Mouse (Mus musculus) right cerebral cortex, postnatal 10 days (tissue): ENCODE results near the gene Cep152.
A peak's percentile ranks its signal among the peaks of the same experiment; 100 is the strongest.

Source experiments
- DNase-seq, 2 experiments: peaks; one replicate each; pipeline ENCODE4 v3.0.0; 2021; ENCODE audit warnings: low spot score in 2 of 2

Gene Cep152

DNA sequence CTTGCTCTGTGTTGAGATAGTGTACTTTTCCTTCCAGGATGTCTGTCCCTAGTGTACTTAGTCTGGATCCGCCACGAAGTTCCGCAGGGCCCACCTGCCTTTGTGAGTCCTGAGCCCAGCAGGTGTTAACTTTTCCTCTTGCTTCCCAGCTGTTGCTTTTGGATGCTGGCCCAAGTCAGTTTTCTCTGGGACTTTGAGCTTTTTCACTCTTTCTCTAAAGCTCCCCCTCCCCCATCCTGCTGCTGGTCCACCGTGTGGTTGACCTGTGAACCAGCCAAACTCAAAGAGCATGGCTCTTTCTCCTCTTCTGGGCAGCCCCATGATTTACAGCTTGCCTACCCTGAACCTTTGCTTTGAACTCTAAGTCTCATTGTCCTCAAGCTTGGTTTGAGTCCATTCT is 1.6 kb upstream of the Cep152 start:
- DNase-seq = no peak

DNA sequence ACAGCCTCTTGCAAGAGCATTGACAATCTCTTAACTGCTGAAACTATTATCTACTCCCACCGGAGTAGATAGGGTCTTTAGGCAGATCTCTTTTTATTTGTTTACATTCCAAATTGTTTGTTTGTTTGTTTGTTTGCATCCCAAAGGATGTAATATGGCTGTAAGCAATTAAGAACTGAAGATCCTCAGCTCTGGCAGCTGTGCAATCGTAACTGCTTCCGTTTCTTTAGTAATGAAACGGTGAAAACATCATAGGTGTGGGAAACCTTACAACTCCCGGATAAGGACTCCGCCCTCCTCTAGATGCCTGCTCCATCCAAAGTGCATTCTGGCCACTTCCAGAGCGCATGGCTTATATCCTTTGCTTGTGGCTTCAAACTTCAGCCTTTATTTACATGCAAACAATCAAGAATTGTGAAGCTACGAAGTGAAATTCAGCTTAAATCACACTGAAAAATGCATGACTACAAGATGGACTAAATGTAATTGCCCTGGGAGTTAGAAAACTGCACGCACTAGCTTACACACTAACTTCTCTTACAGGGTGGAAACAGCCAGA is 707 bp downstream of the Cep152 start:
- DNase-seq = no peak

DNA sequence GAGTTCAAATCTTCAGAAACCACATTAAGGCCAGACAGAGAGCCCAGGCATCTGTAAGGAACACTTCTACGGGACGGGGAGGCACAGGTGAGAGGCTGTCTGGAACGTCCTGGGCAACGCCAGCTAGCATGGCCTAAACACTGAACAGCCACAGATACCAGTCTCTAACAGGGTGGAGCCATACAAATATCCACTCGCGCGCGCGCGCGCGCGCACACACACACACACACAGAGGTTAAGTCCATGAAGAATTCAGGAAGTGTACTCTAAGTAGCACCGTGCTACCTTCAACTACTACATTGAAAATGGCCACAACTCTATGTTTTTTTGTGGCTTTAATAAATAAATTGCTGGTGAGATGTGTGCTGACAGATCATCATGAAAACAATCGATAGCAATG is 1.7 kb downstream of the Cep152 start:
- DNase-seq = no peak

DNA sequence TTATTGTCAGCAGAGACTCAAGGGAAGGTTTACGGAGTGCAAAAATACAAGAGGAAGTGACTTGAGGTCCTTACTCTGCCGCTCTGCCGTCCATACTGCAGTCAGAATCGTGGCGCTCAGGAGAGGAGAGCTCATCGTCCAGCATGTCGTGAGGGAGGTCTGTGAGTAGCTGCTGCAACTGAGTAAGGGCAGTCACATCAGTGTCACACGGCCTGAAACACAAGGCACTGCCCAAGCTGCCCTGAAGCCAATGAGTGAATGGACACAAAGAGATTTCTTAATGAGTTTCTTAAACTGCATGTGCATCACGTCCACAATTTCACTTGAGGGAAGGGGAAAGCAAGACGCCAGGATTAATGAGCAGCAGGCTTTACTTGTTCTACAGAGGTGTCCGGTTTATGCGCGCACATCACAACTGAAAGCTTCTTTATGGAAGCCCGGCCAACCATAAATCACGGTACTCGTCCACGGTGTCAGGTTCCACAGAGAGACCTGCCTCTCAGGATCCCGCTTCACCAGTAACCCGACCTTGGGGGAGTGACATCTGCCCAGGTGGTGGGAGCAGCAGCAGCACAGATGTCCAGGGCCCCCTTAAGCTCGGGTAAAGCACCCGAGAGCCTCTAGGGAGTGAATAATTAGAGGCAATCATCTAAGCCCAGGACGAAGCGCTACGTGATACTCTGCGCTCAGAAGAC is 4.6 kb downstream of the Cep152 start:
- DNase-seq = no peak

DNA sequence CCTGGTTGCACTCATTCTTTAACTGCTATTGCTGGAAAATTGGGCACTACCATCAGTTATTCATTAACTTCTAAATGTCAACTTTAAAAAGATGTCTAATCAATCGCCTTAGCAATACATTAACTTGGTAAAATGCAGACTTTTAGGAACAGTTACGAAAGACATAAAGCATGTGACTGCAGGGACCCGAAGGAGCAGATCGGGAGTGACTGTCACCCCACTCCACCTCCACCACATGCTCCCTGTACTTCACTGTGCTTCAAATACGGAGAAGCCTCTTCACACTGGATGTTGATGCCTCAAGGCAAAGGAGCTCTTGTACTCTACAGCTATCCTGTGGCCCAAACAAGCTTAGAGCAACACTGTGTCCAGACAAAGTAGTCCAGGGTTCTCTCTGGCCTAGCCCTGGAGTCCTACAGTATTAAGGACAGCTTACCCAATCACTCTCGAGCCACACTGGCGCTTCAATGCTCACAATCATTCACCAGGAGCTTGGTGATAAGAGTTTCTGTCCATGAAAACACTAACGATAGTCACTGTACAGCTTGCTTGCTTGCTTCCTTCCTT is 9.0 kb downstream of the Cep152 start:
- no peak for DNase-seq

DNA sequence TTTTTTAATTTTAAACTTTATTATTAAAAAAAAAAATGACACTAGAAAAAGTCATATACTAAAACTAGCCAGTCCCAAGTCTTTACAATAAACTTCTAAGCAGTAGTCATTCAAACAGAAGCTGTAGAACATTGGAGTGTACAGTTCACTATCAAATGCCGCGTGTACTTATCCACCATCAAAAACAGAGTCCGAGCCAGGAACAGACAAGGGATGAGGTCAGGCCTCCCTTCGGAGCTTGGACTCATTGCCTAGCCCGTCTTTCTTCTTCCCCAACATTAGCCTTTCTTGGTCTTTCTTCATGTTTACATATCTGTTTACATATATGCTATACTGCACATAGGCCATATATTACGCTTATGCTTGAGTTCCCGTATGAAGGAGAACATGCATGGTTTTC is 9.5 kb downstream of the Cep152 start:
- no peak for DNase-seq

DNA sequence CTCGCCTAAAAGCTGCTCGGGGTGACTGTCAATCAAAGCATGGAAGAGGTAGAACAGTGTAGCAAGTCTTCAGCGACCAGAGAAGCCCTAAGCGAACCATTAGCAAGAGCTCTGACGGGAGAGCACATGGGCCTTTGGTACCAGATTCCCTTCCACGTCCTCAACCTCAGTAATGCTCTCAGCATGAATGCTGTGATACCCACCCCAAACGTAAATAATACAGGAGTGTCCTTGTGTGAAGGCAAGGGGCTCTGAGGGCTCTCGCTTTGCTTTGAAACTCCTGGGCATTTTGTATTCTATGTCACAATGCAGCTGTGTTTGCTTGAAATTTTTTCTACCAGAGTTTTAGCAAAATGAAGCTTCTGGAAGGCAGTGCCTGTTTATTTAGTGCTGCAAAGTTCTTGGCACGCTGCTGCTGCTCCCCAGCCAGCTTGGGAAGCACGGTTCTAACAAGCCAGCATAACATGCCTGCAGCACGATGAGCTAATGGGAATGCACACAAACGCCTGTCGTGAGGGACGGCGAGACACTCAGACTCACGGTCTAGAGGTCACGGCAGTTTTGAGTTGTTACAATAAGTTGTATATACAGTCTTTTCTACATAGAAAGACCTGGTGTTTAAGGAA is 18.6 kb downstream of the Cep152 start:
- DNase-seq = peak; percentile 55 to 63

DNA sequence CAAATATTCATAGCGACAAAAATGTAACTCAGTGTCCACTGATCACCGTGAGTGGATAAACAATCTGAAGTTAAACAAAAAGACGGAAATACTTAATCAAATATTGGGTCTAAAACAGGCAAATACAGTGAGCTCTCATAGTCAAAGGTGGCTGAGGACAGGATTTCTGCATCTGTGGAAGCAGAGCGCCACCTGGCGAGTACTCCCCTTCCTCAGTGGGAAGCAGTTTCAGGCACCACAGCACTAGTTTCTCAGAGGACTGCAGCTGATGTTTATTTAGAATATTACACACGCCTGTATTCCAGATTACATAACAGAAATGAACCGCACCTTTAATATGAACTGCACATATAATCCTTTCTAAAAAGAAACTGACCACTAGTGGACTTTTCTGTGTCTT is 20.3 kb downstream of the Cep152 start:
- DNase-seq = peak; percentile 65 to 81

DNA sequence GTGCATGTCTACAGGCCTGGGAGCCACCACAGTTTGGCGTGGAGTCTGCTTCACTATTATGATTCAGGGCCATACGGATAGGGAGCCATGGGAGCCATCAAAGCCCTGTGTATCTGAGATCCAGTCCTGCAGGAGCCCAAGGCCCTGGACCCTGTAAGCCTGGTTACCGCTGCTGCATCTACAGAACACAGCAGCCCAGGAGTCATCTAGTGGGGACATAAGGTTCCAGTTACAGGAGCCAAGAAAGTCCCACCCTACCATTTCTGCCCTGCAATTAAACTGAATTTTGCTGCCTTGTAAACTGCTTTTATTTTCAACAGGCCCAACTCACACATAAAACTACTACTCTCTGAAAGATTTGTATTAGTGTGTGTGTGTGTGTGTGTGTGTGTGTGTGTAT is 21.9 kb downstream of the Cep152 start:
- no peak for DNase-seq

DNA sequence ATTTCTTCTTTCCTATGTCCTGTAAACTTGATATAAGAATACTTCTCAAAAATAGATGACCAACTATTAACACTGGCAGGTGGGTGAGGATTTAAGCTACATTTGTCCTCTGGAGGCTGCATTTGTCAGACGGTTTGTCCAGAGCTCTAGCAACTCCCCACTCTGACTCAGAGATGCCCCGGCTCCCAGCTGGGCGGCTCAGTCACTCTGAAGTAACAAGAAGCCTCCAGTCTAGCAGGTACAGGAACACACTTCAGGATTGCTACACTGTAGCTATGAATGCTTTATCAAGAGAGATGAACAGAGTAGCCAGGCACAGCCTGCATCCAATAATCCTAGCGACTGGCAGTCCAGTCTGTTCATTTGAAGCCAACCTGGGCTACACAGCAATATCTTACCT is 26.0 kb downstream of the Cep152 start:
- DNase-seq = no peak

DNA sequence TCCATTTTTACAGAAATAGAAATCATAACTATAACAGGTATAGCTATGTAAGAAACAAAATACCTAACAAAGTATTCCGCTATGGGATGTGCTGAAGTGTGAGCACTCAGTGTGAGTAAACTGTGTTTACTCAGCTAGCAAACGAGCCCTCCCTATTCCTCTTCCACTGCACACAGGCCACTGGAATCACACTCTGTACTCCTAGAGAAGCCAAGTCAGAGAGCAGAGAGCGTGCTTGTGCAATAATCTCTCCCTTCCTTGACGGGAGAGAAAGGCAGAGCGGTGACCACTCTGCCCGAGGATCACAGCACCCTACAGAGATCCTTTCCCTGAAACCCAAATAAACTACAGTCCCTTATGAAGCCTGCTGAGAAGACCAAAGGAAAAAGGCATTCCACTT is 26.7 kb downstream of the Cep152 start:
- DNase-seq = no peak

DNA sequence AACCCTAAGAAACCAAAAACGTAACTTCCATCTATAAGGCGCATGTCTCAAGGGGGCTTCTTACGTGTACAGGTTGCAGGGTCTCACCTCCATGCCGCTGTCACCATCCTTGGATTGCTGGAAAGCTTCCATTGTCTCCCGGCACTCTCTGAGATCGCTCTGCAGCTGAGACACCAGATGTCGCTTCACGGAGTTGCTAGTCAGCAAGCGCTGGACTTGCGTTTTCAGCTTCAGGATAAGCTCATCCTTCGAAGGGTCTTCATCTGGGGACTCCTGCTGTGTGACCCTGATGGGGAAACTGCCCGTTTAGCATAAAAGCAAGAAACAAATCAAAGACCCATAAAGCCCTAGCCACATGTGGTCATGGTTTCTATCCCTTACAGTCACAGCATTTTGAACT is 30.1 kb downstream of the Cep152 start:
- DNase-seq = no peak

DNA sequence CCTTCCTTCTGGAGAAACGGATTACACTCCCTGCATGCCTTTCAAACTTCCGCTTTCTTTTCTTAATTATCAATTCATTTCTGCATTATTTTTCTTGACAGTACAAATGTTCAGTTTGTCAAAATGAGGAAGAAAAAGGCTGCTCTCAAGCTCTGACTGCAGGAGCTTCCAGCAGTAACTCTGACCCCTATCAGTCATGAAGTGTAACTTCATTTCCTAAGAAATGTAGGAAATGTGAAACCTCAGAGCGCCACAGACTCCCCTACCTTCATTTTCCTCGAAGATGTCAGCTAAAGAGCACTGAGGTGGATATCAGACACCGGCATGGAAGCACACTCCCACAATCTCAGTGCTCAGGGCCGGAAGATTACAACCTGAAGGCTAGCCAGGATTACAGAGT is 30.8 kb downstream of the Cep152 start:
- no peak for DNase-seq

DNA sequence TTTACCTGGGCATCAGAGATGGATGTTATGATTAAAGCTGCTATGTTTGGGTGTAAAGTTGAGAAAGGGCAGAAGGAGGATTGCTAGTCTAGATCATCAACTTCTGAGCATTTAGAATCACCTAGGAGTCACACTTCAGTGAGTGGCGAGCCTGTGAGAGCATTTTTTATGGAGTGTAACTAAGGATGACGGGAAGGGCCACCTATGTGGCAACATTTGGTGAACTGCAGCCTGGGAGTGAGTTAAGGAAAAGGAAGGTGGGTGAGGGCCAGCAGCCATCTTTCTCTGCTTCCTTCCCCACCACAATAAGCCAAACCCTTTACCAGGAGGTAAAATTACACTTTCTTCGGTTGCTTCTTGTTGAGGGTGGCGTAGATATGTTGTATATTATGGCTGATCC is 33.0 kb downstream of the Cep152 start:
- DNase-seq = no peak

DNA sequence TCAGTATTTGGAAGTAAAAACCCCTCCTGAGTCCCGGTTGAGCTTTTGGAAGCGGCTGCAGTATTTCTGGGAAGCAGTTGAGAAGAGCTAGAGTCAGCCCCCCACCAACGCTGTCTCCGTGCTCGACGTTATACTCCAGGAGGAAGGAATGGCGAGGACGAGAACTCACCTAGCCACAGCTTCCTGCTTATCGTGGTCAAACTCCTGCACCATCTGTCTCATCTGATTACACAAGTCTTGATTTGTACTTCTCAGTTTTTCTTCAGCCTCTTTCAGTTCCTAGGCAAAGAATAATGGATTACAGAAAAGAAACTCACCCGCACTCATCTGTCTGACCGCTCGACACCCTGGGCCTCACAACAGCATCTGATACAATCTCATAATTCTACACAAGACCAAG is 35.6 kb downstream of the Cep152 start:
- DNase-seq = no peak

DNA sequence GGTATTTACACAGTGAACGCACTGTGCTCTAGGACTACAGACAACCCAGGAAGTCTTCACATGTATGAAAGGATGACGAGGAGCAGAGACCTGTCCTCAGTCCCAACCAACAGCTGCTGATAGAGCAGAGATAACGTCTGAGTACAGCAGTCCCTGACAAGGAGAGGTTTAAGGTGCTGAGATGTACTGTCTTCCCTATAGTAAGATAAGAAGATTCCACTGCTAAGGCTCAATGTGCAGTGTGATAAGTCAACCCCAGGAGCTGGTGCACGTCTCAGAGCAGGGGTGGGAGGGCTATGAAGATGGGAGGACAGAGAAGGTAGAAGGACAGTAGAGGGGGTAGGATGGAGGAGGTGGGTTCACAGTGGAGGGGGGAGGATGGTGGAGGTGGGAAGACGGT is 43.8 kb downstream of the Cep152 start:
- DNase-seq = no peak

DNA sequence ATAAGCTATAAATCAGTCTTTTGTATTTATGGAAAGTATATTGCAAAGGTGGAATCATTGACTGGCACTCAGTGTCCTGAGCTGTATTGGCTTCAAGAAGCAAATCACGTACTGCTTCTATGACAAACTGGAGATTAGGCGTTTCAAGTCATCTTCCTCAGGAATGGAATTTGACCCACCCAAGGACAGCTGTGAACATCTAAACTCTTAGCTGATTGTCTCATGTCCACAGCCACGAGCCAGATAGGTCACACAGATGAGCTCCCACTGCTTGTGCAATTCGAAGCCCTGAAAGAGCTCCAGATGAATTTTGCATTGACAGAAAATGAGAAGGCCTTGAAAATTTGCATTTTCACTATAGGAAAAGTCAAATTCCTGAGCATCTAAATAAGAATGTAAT is 47.2 kb downstream of the Cep152 start:
- no peak for DNase-seq

DNA sequence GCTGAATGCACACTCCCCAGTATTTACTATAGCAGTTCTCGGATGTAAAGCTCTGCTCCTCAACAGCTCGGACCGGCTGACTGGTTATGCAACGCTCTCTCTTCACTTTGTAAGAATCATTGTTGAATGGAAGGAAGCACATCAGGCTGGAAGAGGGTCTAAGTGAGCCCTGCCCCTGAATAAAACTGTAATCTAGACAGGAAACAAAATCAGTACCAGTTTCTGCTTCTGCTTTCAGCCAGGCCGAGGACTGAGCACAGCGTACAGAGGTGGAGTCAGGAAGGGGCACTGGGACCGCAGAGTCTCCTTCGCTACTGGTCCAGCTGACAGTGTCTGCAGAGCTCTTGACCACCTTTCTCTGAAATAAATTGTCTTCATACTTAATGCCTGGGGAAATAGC is 48.4 kb downstream of the Cep152 start:
- no peak for DNase-seq

DNA sequence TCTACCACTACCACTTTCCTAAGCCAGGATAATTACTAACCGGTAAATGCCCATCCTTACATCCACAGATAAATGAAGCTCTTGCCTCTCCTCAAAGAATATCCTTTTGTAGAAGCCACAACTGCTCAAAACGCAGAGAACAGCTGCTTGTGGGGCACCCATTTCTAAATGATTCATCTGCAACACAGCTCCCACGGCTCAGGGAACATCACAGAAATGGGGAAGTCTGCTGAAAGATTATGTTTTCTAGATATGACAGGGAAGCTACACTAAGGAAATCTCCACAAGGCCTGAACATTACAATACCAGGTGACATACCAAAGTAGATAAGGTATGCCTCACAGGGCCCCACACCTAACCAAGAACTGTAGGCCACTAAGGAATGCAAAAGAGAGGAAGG is 49.1 kb downstream of the Cep152 start:
- DNase-seq = no peak

DNA sequence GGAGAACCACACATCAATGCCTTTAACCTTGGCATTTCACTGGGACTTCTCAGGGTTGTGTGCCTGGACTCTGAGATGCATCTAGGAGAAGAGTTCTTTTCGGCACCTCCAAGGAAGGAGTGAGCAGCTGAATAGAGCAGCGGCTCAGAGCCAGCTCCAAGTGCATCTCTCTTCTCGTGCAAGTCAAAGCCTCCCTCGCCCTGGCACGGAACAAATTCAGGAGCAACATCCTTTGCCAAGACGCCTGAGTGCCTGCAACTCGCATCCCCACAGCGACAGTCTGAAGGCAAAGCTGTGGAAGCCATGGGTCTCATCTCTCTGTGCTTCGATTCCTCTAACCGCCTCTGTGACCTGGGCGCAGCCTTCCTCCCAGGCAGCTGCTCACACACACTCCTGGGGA is 61.0 kb downstream of the Cep152 start:
- peak; percentile 39 to 50 for DNase-seq

DNA sequence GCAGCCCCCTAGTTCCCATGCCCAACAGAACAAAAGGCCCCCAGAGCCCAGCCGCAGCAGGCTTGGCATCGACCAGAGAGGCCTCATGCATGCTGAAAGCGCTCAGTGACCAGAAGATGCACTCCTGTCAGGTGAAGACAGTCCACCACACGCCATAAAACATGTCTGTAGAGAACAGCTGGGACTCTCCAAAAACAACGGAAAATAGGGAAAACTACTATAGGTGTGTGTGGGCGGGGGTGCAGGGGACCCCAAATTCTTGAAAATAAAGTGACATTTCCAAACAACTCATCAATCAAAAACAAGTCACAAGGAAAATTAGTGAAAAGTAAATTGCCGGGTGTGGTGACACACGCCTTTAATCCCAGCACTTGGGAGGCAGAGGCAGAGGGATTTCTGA is 62.5 kb downstream of the Cep152 start:
- DNase-seq = no peak

DNA sequence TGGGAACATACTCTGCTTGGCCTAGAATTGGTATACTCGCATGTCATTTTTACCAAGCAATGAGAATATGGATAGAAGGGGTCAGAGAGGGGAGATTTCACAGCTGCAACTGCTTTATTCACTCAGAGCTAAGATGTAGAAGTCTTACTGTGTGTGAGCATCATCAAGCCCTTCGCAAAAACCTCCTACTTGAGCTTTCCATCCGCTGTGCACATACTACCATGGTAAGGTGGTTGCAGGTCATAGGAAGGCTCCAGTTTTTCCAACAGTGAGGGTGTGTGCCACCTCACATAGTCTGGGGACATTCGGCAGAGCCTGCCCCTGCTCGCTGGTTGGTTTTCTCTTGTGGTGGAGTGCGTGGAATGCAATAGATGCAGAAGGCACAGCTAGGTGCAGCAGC is 64.9 kb downstream of the Cep152 start:
- DNase-seq = no peak
